Mouse (Mus musculus) olfactory bulb, adult 2 months (tissue): ENCODE results near the gene Acot3.
"Not testable (repeated sequence)": the region's sequence is repeated elsewhere in the genome, so short reads cannot be mapped to it uniquely, and the experiment has no call there.

Experiments
- CTCF ChIP-seq: fragments of 200-500 bp; IDR thresholded peaks from 2 replicates; pipeline ENCODE4 v1.5.1; 2012; ENCODE audit warnings: low read depth, mild to moderate bottlenecking, low read length, moderate library complexity; ENCODE audit not compliant: insufficient read depth
- POLR2A ChIP-seq: fragments of 200-500 bp; IDR thresholded peaks from 2 replicates; pipeline ENCODE4 v1.6.1; 2012; ENCODE audit warnings: mild to moderate bottlenecking, low read depth, low read length, moderate library complexity; ENCODE audit not compliant: insufficient read depth

- TF ChIP-seq CTCF, POLR2A: not testable (repeated sequence)
These were observed 22.9 kb upstream of the Acot3 start for GRCm38 (mm10) chr12:84029043-84029442.
